Mouse (Mus musculus): Measurements from ENCODE around the gene Vps35l. TPM values are rescaled to one million over a fixed set of nuclear protein-coding genes. Genes with fewer than 3 reads are reported as not detected.

Gene Vps35l
- polyA plus RNA-seq, 1 experiment = 106 TPM

- no peaks in the 10 kb centered on the region for H3K4me1 ChIP-seq (ENCODE audit: control insufficient read depth, insufficient read depth, low read length)
- no peak overlapping the region for H3K27ac ChIP-seq (ENCODE audit: insufficient read depth, low read length)
- no peak overlapping the region for H3K4me3 ChIP-seq (ENCODE audit: insufficient read depth, low read length)
- TF ChIP-seq CTCF (IDR thresholded peaks at IDR 0.05; ENCODE audit: borderline replicate concordance, insufficient read depth, low read length) (no peak), POLR2A (IDR thresholded peaks at IDR 0.05; ENCODE audit: low read depth, low read length) (no peak)
Measured at GRCm38 (mm10) chr7:118756490-118757265, 16.7 kb downstream of the Vps35l start.

DNA sequence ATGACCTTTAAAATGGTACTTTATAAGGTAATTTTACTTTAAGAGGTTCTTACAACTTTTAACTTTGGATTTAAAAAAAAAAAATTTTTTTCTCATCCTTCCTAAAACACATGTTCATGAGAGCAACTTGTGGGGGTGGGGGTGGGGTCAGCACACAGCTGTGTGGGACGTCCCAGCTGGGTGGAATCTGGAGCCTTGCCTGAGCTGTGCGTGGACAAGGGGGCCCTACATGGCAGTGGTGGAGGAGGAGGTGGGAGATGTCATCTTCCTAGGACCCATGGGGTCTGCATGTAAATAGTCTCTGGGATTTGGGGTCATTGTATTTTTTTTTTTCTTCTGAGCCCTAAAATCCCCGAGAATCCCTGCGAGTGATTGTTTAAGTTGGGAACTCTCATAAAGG lies 18.3 kb downstream of the Vps35l start:
- Histone ChIP-seq H3K4me3 (ENCODE audit: insufficient read depth, low read length) (no peak overlapping the region), H3K27ac (ENCODE audit: insufficient read depth, low read length) (no peak overlapping the region), H3K4me1 (ENCODE audit: control insufficient read depth, insufficient read depth, low read length) (no peaks in the 10 kb centered on the region)
- no peak for TF ChIP-seq CTCF (IDR thresholded peaks at IDR 0.05; ENCODE audit: borderline replicate concordance, insufficient read depth, low read length)
- TF ChIP-seq POLR2A (IDR thresholded peaks at IDR 0.05; ENCODE audit: low read depth, low read length) = no peak

GRCm38 (mm10) chr7:118759372-118759771 lies 19.3 kb downstream of the Vps35l start:
- H3K4me3 ChIP-seq (ENCODE audit: insufficient read depth, low read length) = no peak overlapping the region
- H3K4me1 ChIP-seq (ENCODE audit: control insufficient read depth, insufficient read depth, low read length) = no peaks in the 10 kb centered on the region
- H3K27ac ChIP-seq (ENCODE audit: insufficient read depth, low read length) = no peak overlapping the region
- TF ChIP-seq POLR2A (IDR thresholded peaks at IDR 0.05; ENCODE audit: low read depth, low read length) = no peak
- TF ChIP-seq CTCF (IDR thresholded peaks at IDR 0.05; ENCODE audit: borderline replicate concordance, insufficient read depth, low read length) = no peak

- H3K4me3 ChIP-seq (ENCODE audit: insufficient read depth, low read length) = no peak overlapping the region
- H3K27ac ChIP-seq (ENCODE audit: insufficient read depth, low read length) = no peak overlapping the region
- no peak for TF ChIP-seq POLR2A (IDR thresholded peaks at IDR 0.05; ENCODE audit: low read depth, low read length)
- no peak for TF ChIP-seq CTCF (IDR thresholded peaks at IDR 0.05; ENCODE audit: borderline replicate concordance, insufficient read depth, low read length)
Measured at GRCm38 (mm10) chr7:118763939-118764338, 23.9 kb downstream of the Vps35l start.

DNA sequence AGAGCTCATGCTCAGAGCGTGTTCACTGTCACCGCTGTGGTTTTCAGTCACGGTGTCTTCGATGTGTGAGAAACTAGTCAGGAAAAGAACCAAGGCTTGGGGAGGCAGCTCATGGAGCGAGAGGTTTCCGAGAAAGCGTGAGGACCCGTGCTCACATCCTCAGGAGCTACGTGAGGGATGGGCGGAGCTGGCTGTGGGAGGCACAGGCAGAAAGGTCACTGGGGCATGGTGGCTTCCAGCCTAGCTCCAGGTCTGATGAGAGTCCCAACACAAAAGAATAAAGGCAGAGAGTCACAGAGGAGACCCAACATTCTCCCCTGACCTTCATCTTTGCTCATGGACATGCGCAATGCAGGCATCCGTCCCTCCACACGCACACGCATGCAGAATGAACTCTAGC lies 24.7 kb downstream of the Vps35l start:
- H3K4me3 ChIP-seq (ENCODE audit: insufficient read depth, low read length) = no peak overlapping the region
- H3K4me1 ChIP-seq (ENCODE audit: control insufficient read depth, insufficient read depth, low read length) = peaks cover 5% of the 10 kb centered on the region; the same call in 1 of the 2 replicates
- TF ChIP-seq POLR2A (IDR thresholded peaks at IDR 0.05; ENCODE audit: low read depth, low read length) = no peak
- TF ChIP-seq CTCF (IDR thresholded peaks at IDR 0.05; ENCODE audit: borderline replicate concordance, insufficient read depth, low read length) = no peak
- H3K27ac ChIP-seq (ENCODE audit: insufficient read depth, low read length) = no peak overlapping the region

More at GRCm38 (mm10) chr7:118763939-118764338, 23.9 kb downstream of the Vps35l start:
- H3K4me1 ChIP-seq (ENCODE audit: control insufficient read depth, insufficient read depth, low read length) = peaks cover 4% of the 10 kb centered on the region; the same call in 1 of the 2 replicates

DNA sequence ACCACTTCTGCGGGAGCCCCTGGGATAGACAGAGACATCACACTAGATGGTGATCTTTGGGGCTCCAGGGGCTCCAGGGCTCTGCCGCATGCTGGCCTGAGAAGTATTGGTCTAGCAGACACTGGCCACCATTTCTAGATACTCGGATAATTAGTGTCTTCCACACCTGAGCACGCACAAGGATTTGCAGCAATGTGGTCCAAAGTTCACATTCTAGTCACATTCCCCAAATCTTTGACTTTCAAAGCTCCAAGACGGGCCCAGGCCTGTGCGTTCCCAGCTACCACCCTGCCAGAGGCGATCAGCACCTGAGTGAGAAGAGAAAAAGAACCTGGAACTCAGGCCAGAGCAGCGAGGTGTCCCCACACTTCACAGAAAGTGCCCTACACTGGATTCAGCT lies 25.6 kb downstream of the Vps35l start:
- no peak overlapping the region for H3K4me3 ChIP-seq (ENCODE audit: insufficient read depth, low read length)
- no peak for TF ChIP-seq CTCF (IDR thresholded peaks at IDR 0.05; ENCODE audit: borderline replicate concordance, insufficient read depth, low read length)
- TF ChIP-seq POLR2A (IDR thresholded peaks at IDR 0.05; ENCODE audit: low read depth, low read length) = no peak
- H3K4me1 ChIP-seq (ENCODE audit: control insufficient read depth, insufficient read depth, low read length) = peaks cover 5% of the 10 kb centered on the region; the same call in 1 of the 2 replicates
- H3K27ac ChIP-seq (ENCODE audit: insufficient read depth, low read length) = no peak overlapping the region

DNA sequence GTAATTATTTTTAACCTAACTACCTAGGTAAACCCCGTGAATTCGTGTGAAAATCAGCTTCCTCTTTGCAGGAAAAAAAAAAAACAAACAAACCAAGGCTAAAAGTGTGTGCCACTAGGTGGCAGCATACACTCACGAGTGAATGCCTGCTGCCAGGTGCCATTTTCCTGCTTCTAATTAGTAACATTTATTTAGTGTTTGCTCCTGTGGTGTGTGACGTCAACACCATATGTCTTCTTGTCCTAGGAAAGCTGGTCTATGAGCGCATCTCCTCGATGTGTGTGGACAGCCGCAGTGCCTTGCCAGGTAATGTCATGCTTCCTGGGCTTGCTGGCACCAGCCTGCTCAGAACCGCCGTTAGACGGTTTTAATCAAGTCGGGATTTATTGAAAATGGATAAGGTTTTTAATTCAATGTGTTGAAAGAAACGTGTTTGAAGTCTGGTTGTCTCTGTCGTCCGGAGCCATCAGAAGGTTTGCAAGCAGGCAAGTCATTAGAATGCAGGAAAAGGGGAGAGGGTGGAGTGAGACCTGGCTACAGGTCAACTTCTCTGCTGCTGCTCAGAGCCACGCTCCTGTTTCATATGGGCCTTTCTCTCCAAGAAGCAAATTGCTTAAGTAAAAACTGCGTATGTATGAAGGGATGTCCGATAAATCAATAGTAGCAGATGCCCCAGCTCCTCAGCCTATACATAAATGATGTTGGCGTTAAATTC lies 26.2 kb downstream of the Vps35l start:
- no peak overlapping the region for H3K27ac ChIP-seq (ENCODE audit: insufficient read depth, low read length)
- no peak overlapping the region for H3K4me3 ChIP-seq (ENCODE audit: insufficient read depth, low read length)
- H3K4me1 ChIP-seq (ENCODE audit: control insufficient read depth, insufficient read depth, low read length) = peaks cover 5% of the 10 kb centered on the region; the same call in 1 of the 2 replicates
- TF ChIP-seq CTCF (IDR thresholded peaks at IDR 0.05; ENCODE audit: borderline replicate concordance, insufficient read depth, low read length) (peak; percentile 73; the same call in 1 of the 2 replicates), POLR2A (IDR thresholded peaks at IDR 0.05; ENCODE audit: low read depth, low read length) (no peak)

DNA sequence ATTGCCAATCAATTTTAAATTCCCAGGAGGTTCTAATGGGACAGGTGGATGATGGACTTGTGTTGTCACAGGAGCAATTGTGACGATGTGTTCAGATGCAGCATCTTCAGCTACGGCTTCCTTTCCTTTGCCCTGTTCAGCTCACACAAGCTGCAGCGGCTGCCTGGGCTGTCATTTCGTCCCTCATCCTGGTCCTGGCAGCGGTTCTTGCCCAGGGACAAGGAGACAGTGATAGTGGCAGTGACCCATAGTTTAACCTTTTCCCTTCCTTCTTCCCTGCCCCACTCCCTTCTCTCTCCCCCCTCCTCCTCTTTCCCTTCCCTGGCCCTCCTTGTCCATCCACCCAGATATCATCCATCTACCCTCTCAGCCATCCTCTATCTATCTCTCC lies 26.8 kb downstream of the Vps35l start:
- TF ChIP-seq CTCF (IDR thresholded peaks at IDR 0.05; ENCODE audit: borderline replicate concordance, insufficient read depth, low read length) = no peak
- TF ChIP-seq POLR2A (IDR thresholded peaks at IDR 0.05; ENCODE audit: low read depth, low read length) = no peak
- no peak overlapping the region for H3K4me3 ChIP-seq (ENCODE audit: insufficient read depth, low read length)
- H3K4me1 ChIP-seq (ENCODE audit: control insufficient read depth, insufficient read depth, low read length) = peaks cover 5% of the 10 kb centered on the region; the same call in 1 of the 2 replicates

DNA sequence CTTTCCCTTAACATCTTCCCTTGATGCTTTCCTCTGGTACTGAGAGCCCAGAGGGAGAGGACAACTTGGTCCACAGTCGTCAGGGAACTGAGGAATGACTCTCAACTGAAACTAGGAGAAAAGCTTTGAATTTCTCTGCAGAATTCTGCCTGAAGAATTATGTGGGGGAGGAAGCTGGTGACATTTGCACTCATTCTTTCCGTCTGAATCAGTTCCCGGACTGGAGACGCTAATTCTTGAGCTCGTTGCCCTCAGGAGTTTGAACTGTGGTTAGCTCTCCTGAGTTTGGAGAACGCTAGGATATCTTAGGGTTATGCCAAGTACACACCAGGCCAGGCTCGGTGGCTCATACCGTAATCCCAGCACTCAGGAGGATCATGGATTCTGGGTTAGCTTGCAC lies 29.2 kb downstream of the Vps35l start:
- H3K27ac ChIP-seq (ENCODE audit: insufficient read depth, low read length) = peak overlapping the region; percentile 96
- H3K4me3 ChIP-seq (ENCODE audit: insufficient read depth, low read length) = no peak overlapping the region
- peaks cover 5% of the 10 kb centered on the region; the same call in 1 of the 2 replicates for H3K4me1 ChIP-seq (ENCODE audit: control insufficient read depth, insufficient read depth, low read length)
- no peak for TF ChIP-seq POLR2A (IDR thresholded peaks at IDR 0.05; ENCODE audit: low read depth, low read length)
- no peak for TF ChIP-seq CTCF (IDR thresholded peaks at IDR 0.05; ENCODE audit: borderline replicate concordance, insufficient read depth, low read length)

More for the DNA sequence above, 26.8 kb downstream of the Vps35l start:
- no peak overlapping the region for H3K27ac ChIP-seq (ENCODE audit: insufficient read depth, low read length)

GRCm38 (mm10) chr7:118769655-118770054 lies 29.6 kb downstream of the Vps35l start:
- TF ChIP-seq POLR2A (IDR thresholded peaks at IDR 0.05; ENCODE audit: low read depth, low read length) = no peak
- no peak for TF ChIP-seq CTCF (IDR thresholded peaks at IDR 0.05; ENCODE audit: borderline replicate concordance, insufficient read depth, low read length)
- no peak overlapping the region for H3K4me3 ChIP-seq (ENCODE audit: insufficient read depth, low read length)
- peaks cover 5% of the 10 kb centered on the region; the same call in 1 of the 2 replicates for H3K4me1 ChIP-seq (ENCODE audit: control insufficient read depth, insufficient read depth, low read length)
- peak overlapping the region; percentile 77 for H3K27ac ChIP-seq (ENCODE audit: insufficient read depth, low read length)

Measured in embryonic fibroblast, embryonic 13.5 days (primary cell).